Mouse (Mus musculus): ENCODE results near the gene Odf2. TPM values are rescaled to one million over a fixed set of nuclear protein-coding genes. Genes with fewer than 3 reads are reported as not detected.

The Odf2 gene
- polyA plus RNA-seq, 1 experiment = 1,873 TPM

DNA sequence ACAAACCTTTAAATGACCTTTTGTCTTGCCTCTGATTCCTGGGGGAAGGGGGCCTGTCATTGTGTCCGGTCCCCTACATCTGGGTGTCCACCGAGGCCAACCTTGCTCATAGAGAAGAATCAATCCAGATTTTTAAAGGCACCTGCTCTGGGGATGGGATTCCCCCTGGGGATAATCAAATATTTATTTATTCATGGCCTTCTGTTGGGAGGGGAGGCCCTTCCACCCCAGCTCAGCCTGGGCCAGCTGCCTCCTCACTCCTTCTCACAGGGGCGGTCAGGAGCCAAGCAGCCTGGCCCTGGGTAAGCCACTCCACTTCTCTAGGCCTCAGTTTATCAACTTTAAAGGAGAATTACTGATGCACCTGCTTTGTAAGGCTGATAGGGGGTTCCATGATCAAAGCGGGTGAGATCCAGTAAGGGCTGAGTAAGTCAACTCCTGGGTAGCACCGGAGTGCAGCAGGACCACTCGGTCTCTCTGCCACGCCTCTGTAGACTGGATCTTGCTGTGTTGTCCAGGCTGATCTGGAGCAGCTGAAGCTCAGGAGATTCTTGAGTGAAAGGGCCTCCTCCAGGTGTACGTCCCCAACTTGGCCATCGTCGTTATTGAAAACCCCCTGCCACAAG, 33.3 kb upstream of the Odf2 start:
- TF ChIP-seq CTCF (IDR thresholded peaks at IDR 0.05; ENCODE audit: control insufficient read depth, insufficient read depth, insufficient replicate concordance, low read depth, low read length) (no peak), POLR2A (IDR thresholded peaks at IDR 0.05; ENCODE audit: control insufficient read depth, low read depth, low read length) (no peak)
- H3K4me1 ChIP-seq (ENCODE audit: control insufficient read depth, insufficient read depth, low read length) = no peaks in the 10 kb centered on the region

DNA sequence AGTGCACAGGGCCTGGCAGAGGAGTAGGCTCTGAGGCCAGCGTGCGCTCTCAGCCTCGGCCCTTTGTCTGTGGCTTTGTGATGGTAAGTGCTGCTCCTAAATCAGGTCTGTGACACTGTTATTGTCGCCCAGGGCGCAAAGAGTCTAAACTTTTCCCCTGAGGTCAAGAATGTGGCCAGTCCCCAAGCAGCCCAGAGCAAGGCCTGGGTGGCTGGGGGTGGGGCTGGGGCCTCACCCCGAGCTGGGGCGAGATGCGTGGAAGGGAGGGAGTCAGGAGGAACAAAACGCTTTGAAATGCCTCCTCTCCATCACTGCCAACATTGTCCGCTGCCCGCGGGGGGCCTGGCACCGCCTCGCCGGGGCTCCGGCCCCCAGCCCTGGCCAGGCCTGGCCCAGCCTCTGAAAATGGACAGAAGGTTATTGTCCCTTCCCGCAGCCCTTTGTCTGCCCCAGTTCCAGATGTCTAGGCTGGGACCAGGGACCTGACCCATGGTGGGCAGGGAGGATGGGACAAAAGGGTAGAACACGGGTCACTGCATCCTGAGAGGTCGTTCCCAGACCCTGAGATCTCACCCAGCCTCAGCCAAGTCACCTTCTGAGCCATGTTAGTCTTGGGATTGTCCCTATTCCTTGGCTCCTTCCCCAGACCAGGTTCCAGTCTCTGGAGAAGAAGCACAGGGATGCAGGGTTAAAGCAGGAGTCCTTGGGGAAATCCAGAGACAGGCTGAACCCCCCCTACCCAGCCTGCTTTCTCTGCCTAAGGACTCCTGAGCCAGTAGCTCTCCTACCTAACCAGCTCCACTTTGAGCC, 32.4 kb upstream of the Odf2 start:
- Histone ChIP-seq H3K27me3 (ENCODE audit: control insufficient read depth, insufficient read depth, low read length) (no peaks in the 10 kb centered on the region), H3K36me3 (ENCODE audit: control insufficient read depth, insufficient read depth, low read length) (no peaks in the 10 kb centered on the region), H3K27ac (ENCODE audit: control insufficient read depth, insufficient read depth, low read depth, low read length) (no peak overlapping the region), H3K4me3 (ENCODE audit: control insufficient read depth, low read depth, low read length) (no peak overlapping the region), H3K4me1 (ENCODE audit: control insufficient read depth, insufficient read depth, low read length) (no peaks in the 10 kb centered on the region)
- TF ChIP-seq CTCF (IDR thresholded peaks at IDR 0.05; ENCODE audit: control insufficient read depth, insufficient read depth, insufficient replicate concordance, low read depth, low read length) (no peak), POLR2A (IDR thresholded peaks at IDR 0.05; ENCODE audit: control insufficient read depth, low read depth, low read length) (no peak)

More for the DNA sequence above, 33.3 kb upstream of the Odf2 start:
- H3K27me3 ChIP-seq (ENCODE audit: control insufficient read depth, insufficient read depth, low read length) = no peaks in the 10 kb centered on the region
- H3K27ac ChIP-seq (ENCODE audit: control insufficient read depth, insufficient read depth, low read depth, low read length) = no peak overlapping the region
- no peaks in the 10 kb centered on the region for H3K36me3 ChIP-seq (ENCODE audit: control insufficient read depth, insufficient read depth, low read length)
- H3K4me3 ChIP-seq (ENCODE audit: control insufficient read depth, low read depth, low read length) = no peak overlapping the region

- H3K27me3 ChIP-seq (ENCODE audit: control insufficient read depth, insufficient read depth, low read length) = no peaks in the 10 kb centered on the region
- no peak overlapping the region for H3K4me3 ChIP-seq (ENCODE audit: control insufficient read depth, low read depth, low read length)
- no peak overlapping the region for H3K27ac ChIP-seq (ENCODE audit: control insufficient read depth, insufficient read depth, low read depth, low read length)
These were observed 31.7 kb upstream of the Odf2 start for GRCm38 (mm10) chr2:29857341-29857740.

GRCm38 (mm10) chr2:29857967-29858366, 31.1 kb upstream of the Odf2 start:
- Histone ChIP-seq H3K4me1 (ENCODE audit: control insufficient read depth, insufficient read depth, low read length) (no peaks in the 10 kb centered on the region), H3K27me3 (ENCODE audit: control insufficient read depth, insufficient read depth, low read length) (no peaks in the 10 kb centered on the region), H3K27ac (ENCODE audit: control insufficient read depth, insufficient read depth, low read depth, low read length) (no peak overlapping the region), H3K4me3 (ENCODE audit: control insufficient read depth, low read depth, low read length) (no peak overlapping the region), H3K36me3 (ENCODE audit: control insufficient read depth, insufficient read depth, low read length) (no peaks in the 10 kb centered on the region)
- TF ChIP-seq POLR2A (IDR thresholded peaks at IDR 0.05; ENCODE audit: control insufficient read depth, low read depth, low read length) = no peak
- no peak for TF ChIP-seq CTCF (IDR thresholded peaks at IDR 0.05; ENCODE audit: control insufficient read depth, insufficient read depth, insufficient replicate concordance, low read depth, low read length)

More at GRCm38 (mm10) chr2:29857341-29857740, 31.7 kb upstream of the Odf2 start:
- no peaks in the 10 kb centered on the region for H3K4me1 ChIP-seq (ENCODE audit: control insufficient read depth, insufficient read depth, low read length)
- no peaks in the 10 kb centered on the region for H3K36me3 ChIP-seq (ENCODE audit: control insufficient read depth, insufficient read depth, low read length)
- TF ChIP-seq CTCF (IDR thresholded peaks at IDR 0.05; ENCODE audit: control insufficient read depth, insufficient read depth, insufficient replicate concordance, low read depth, low read length) (no peak), POLR2A (IDR thresholded peaks at IDR 0.05; ENCODE audit: control insufficient read depth, low read depth, low read length) (no peak)

GRCm38 (mm10) chr2:29858748-29859473, 30.1 kb upstream of the Odf2 start:
- Histone ChIP-seq H3K27ac (ENCODE audit: control insufficient read depth, insufficient read depth, low read depth, low read length) (no peak overlapping the region), H3K36me3 (ENCODE audit: control insufficient read depth, insufficient read depth, low read length) (no peaks in the 10 kb centered on the region), H3K4me3 (ENCODE audit: control insufficient read depth, low read depth, low read length) (no peak overlapping the region), H3K4me1 (ENCODE audit: control insufficient read depth, insufficient read depth, low read length) (no peaks in the 10 kb centered on the region), H3K27me3 (ENCODE audit: control insufficient read depth, insufficient read depth, low read length) (no peaks in the 10 kb centered on the region)
- TF ChIP-seq POLR2A (IDR thresholded peaks at IDR 0.05; ENCODE audit: control insufficient read depth, low read depth, low read length) = no peak
- TF ChIP-seq CTCF (IDR thresholded peaks at IDR 0.05; ENCODE audit: control insufficient read depth, insufficient read depth, insufficient replicate concordance, low read depth, low read length) = peak; percentile 52; the same call in 1 of the 2 replicates

GRCm38 (mm10) chr2:29865125-29865524, 23.9 kb upstream of the Odf2 start:
- H3K36me3 ChIP-seq (ENCODE audit: control insufficient read depth, insufficient read depth, low read length) = no peaks in the 10 kb centered on the region
- H3K4me1 ChIP-seq (ENCODE audit: control insufficient read depth, insufficient read depth, low read length) = peaks cover 8% of the 10 kb centered on the region
- no peak overlapping the region for H3K4me3 ChIP-seq (ENCODE audit: control insufficient read depth, low read depth, low read length)
- TF ChIP-seq CTCF (IDR thresholded peaks at IDR 0.05; ENCODE audit: control insufficient read depth, insufficient read depth, insufficient replicate concordance, low read depth, low read length) = no peak
- TF ChIP-seq POLR2A (IDR thresholded peaks at IDR 0.05; ENCODE audit: control insufficient read depth, low read depth, low read length) = no peak
- no peaks in the 10 kb centered on the region for H3K27me3 ChIP-seq (ENCODE audit: control insufficient read depth, insufficient read depth, low read length)
- no peak overlapping the region for H3K27ac ChIP-seq (ENCODE audit: control insufficient read depth, insufficient read depth, low read depth, low read length)
